Mouse (Mus musculus): Measurements from ENCODE around the gene Prkag2. TPM values are rescaled to one million over a fixed set of nuclear protein-coding genes. Genes with fewer than 3 reads are reported as not detected.

The Prkag2 gene
- total and polyA plus RNA-seq, 3 experiments: not detected

DNA sequence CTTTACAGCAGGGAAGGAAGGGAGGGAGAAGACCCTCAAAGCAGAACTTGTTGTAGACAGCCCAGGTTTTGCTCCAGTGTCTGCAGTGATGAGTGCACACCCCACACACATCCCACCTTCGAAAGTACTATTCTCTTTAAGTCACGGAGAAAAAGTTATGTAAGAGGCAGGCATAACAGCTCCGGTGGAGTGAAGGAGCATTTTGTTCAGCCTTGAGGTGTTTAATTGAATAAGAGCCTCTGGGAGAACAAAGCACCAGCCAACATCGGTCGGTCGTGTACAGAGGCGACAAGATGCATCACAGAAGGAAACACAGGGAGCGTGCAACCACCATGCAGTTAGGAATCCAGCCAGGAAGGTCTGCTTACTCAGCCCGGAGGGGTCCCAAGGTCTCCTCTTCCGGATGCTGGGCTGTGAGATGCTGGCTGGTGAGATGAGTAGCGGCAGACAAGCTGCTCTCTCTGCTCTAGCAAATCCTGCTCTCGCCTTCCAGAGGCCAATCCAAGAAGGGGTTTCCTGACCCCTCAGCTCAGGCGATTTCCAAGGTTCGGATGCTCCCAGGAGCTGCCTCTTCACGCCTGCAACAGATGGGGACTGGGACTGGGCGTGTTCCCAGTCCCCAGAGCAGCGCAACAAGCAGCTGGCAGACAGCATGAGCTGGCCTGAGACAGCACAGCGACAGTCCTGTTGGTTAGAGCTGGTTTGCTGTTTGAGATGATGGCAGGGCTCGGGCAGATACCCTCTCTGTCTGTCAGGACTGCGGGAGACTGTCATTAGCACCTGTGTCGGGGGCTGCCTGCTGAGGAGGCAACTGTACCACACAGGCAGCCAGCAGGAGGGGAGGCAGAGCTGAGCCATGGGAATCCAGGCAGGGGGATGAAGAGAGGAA lies 41.3 kb downstream of the Prkag2 start:
- Histone ChIP-seq H3K4me1 (ENCODE audit: insufficient read depth, low read depth, low read length) (no peaks in the 10 kb centered on the region), H3K27me3 (ENCODE audit: insufficient read depth, low read length) (peaks cover 13% of the 10 kb centered on the region; the same call in 1 of the 2 replicates), H3K9me3 (replicated peaks) (no peaks in the 10 kb centered on the region), H3K4me3 (ENCODE audit: low read depth, low read length) (no peak overlapping the region), H3K36me3 (replicated peaks) (no peaks in the 10 kb centered on the region)
- ATAC-seq (ENCODE audit: extremely low read depth, insufficient number of reproducible peaks, low FRiP score, poor library complexity, severe bottlenecking): no peak
- TF ChIP-seq CTCF (IDR thresholded peaks at IDR 0.05; ENCODE audit: low read depth, low read length) (no peak), GATA1 (IDR thresholded peaks at IDR 0.05; ENCODE audit: borderline replicate concordance, low read length) (no peak), POLR2AphosphoS5 (IDR thresholded peaks at IDR 0.05; ENCODE audit: insufficient replicate concordance, low read depth, low read length) (no peak)
- DNase-seq (ENCODE audit: low spot score): no peak

DNA sequence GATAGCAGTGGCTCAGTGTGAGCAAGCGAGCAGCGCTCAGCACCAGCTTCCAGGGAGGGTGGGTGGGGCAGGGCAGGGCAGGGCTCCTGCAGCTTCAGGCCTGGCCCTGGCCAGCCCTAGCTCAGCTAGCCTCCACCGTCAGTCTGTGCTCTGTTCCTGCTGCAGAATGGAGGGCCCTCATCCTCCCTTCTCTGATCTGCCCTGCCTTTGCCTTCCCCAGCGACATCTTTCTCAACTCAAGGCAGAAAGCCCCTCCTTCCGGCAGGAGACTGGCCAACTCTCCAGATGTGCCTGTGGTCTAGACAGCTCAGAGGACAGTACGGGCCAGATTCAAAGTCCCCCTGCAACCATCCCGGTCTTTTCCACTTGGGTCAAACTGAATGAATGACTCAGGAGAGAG lies 42.0 kb downstream of the Prkag2 start:
- Histone ChIP-seq H3K36me3 (replicated peaks) (no peaks in the 10 kb centered on the region), H3K27me3 (ENCODE audit: insufficient read depth, low read length) (peaks cover 11% of the 10 kb centered on the region; the same call in 1 of the 2 replicates), H3K9me3 (replicated peaks) (no peaks in the 10 kb centered on the region), H3K4me3 (ENCODE audit: low read depth, low read length) (no peak overlapping the region), H3K4me1 (ENCODE audit: insufficient read depth, low read depth, low read length) (no peaks in the 10 kb centered on the region)
- ATAC-seq (ENCODE audit: extremely low read depth, insufficient number of reproducible peaks, low FRiP score, poor library complexity, severe bottlenecking): no peak
- no peak for TF ChIP-seq CTCF (IDR thresholded peaks at IDR 0.05; ENCODE audit: low read depth, low read length)
- TF ChIP-seq TAL1 (conservative IDR thresholded peaks at IDR 0.05; ENCODE audit: low read depth, low read length): no peak
- no peak for TF ChIP-seq GATA2 (IDR thresholded peaks at IDR 0.05; ENCODE audit: borderline replicate concordance, low read depth, low read length)
- no peak for TF ChIP-seq POLR2AphosphoS5 (IDR thresholded peaks at IDR 0.05; ENCODE audit: insufficient replicate concordance, low read depth, low read length)
- TF ChIP-seq GATA1 (IDR thresholded peaks at IDR 0.05; ENCODE audit: borderline replicate concordance, low read length): no peak
- DNase-seq (ENCODE audit: low spot score): no peak

DNA sequence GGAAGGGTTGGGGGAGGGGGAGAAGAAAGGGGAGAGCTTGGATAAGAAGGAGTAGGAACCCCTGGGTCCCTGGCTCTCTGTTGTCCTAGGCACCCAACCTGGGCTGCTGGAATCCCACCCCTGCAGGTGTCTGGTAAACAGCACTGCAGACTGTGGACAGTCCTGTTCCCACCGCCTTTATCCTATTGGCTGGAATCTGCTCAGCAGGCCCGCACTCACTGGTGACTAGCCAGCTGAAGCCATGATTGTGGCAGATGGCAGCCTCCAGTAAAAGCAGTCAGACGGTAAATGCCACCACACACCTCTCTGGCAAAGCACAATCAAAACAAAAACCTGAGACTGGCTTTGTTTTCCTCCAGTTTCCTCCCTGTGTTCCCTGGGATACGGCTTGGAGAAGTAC lies 45.2 kb downstream of the Prkag2 start:
- DNase-seq (ENCODE audit: low spot score) (no peak), ATAC-seq (ENCODE audit: extremely low read depth, insufficient number of reproducible peaks, low FRiP score, poor library complexity, severe bottlenecking) (no peak)
- Histone ChIP-seq H3K9me3 (replicated peaks) (no peaks in the 10 kb centered on the region), H3K27me3 (ENCODE audit: insufficient read depth, low read length) (peaks cover 11% of the 10 kb centered on the region; the same call in 1 of the 2 replicates), H3K4me3 (ENCODE audit: low read depth, low read length) (no peak overlapping the region), H3K36me3 (replicated peaks) (no peaks in the 10 kb centered on the region), H3K4me1 (ENCODE audit: insufficient read depth, low read depth, low read length) (no peaks in the 10 kb centered on the region)
- TF ChIP-seq POLR2AphosphoS5 (IDR thresholded peaks at IDR 0.05; ENCODE audit: insufficient replicate concordance, low read depth, low read length) (no peak), TAL1 (conservative IDR thresholded peaks at IDR 0.05; ENCODE audit: low read depth, low read length) (no peak), GATA2 (IDR thresholded peaks at IDR 0.05; ENCODE audit: borderline replicate concordance, low read depth, low read length) (no peak), CTCF (IDR thresholded peaks at IDR 0.05; ENCODE audit: low read depth, low read length) (no peak), GATA1 (IDR thresholded peaks at IDR 0.05; ENCODE audit: borderline replicate concordance, low read length) (no peak)

DNA sequence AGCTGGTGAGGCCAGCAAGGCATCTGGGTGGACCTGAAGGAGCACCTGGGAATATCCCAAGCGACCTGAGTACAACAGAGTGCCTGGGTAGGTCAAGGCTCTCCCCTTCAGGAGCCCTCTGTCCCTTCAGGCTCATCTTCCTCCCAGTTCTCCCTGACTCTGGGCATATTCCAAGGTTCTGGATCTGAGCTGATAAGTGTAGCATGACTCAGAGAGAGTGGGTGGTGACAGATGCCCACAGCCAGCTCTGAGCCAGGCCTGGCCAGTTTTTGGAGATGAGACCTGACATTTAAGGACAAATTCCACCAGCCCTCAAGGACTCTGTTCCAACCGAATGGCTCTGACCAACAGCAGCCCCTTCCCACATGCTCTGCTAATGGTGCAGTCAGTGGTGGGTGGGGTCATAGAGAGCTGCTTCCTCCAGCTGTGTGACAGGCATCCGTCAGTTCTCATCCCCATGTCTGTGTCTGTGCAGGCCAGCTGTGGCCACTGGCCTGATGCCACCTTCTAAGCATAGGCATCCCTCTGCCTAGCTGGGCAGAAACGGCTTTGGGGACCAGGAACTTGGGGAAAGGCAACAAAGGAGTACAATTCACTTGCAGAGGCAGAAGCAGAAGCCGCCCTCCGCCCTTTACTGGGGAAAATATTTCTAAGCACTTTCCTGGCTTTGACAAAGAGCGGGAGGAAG lies 46.3 kb downstream of the Prkag2 start:
- no peaks in the 10 kb centered on the region for H3K36me3 ChIP-seq (replicated peaks)
- ATAC-seq (ENCODE audit: extremely low read depth, insufficient number of reproducible peaks, low FRiP score, poor library complexity, severe bottlenecking): no peak

DNA sequence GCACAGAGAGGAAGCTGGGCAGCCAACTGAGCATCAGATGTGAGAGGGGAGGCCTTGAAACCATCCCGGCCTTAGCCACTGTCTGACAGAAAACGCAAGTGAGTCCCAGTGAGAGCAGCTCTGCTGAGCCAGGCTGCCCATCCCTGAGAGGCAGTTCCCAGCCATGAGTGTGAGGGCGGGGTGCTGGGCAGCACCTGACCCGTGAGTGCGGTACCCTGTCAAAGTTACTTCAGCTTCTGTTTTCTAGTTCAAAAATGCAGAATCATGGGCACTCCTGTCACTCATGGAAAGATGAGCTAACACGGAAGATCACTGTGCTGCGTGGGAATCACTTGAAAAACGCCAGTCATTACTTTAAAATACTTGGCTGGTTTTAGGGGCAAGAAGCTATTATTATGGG lies 49.6 kb downstream of the Prkag2 start:
- Histone ChIP-seq H3K36me3 (replicated peaks) (no peaks in the 10 kb centered on the region), H3K4me1 (ENCODE audit: insufficient read depth, low read depth, low read length) (no peaks in the 10 kb centered on the region), H3K4me3 (ENCODE audit: low read depth, low read length) (no peak overlapping the region), H3K9me3 (replicated peaks) (no peaks in the 10 kb centered on the region), H3K27me3 (ENCODE audit: insufficient read depth, low read length) (peaks cover 5% of the 10 kb centered on the region; the same call in 1 of the 2 replicates)
- ATAC-seq (ENCODE audit: extremely low read depth, insufficient number of reproducible peaks, low FRiP score, poor library complexity, severe bottlenecking) (no peak), DNase-seq (ENCODE audit: low spot score) (no peak)
- TF ChIP-seq GATA2 (IDR thresholded peaks at IDR 0.05; ENCODE audit: borderline replicate concordance, low read depth, low read length) (no peak), TAL1 (conservative IDR thresholded peaks at IDR 0.05; ENCODE audit: low read depth, low read length) (no peak), GATA1 (IDR thresholded peaks at IDR 0.05; ENCODE audit: borderline replicate concordance, low read length) (no peak), POLR2AphosphoS5 (IDR thresholded peaks at IDR 0.05; ENCODE audit: insufficient replicate concordance, low read depth, low read length) (no peak), CTCF (IDR thresholded peaks at IDR 0.05; ENCODE audit: low read depth, low read length) (no peak)

More for the DNA sequence above, 46.3 kb downstream of the Prkag2 start:
- Histone ChIP-seq H3K9me3 (replicated peaks) (no peaks in the 10 kb centered on the region), H3K4me1 (ENCODE audit: insufficient read depth, low read depth, low read length) (no peaks in the 10 kb centered on the region), H3K4me3 (ENCODE audit: low read depth, low read length) (no peak overlapping the region), H3K27me3 (ENCODE audit: insufficient read depth, low read length) (peaks cover 5% of the 10 kb centered on the region; the same call in 1 of the 2 replicates)
- TF ChIP-seq GATA2 (IDR thresholded peaks at IDR 0.05; ENCODE audit: borderline replicate concordance, low read depth, low read length): no peak
- TF ChIP-seq POLR2AphosphoS5 (IDR thresholded peaks at IDR 0.05; ENCODE audit: insufficient replicate concordance, low read depth, low read length): no peak
- TF ChIP-seq CTCF (IDR thresholded peaks at IDR 0.05; ENCODE audit: low read depth, low read length): no peak
- TF ChIP-seq GATA1 (IDR thresholded peaks at IDR 0.05; ENCODE audit: borderline replicate concordance, low read length): no peak
- no peak for TF ChIP-seq TAL1 (conservative IDR thresholded peaks at IDR 0.05; ENCODE audit: low read depth, low read length)
- DNase-seq (ENCODE audit: low spot score): no peak

DNA sequence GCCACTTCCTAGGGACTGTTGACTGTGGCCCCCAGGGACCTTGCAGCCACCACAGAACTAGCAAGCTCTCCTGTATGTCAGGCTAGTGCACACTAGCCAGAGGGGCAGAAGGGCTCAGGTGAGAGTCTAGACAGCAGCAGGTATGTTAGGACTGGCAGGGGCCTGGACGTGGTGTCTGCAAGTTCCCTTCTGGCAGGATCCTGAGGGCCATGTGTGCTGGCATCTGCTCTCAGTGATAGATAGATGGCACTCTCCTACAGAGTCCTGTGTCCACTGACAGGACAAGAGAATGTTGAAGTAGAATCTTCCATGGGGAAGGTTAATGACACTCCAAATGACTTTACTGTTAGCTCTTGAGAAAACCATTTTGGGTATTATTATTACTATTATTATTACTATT lies 52.8 kb downstream of the Prkag2 start:
- DNase-seq (ENCODE audit: low spot score) (no peak), ATAC-seq (ENCODE audit: extremely low read depth, insufficient number of reproducible peaks, low FRiP score, poor library complexity, severe bottlenecking) (no peak)
- Histone ChIP-seq H3K4me3 (ENCODE audit: low read depth, low read length) (no peak overlapping the region), H3K27me3 (ENCODE audit: insufficient read depth, low read length) (0 out of 2 replicates have a peak, but pooled peaks cover 3% of the 10 kb centered on the region), H3K36me3 (replicated peaks) (no peaks in the 10 kb centered on the region), H3K9me3 (replicated peaks) (no peaks in the 10 kb centered on the region), H3K4me1 (ENCODE audit: insufficient read depth, low read depth, low read length) (no peaks in the 10 kb centered on the region)
- TF ChIP-seq POLR2AphosphoS5 (IDR thresholded peaks at IDR 0.05; ENCODE audit: insufficient replicate concordance, low read depth, low read length) (no peak), GATA2 (IDR thresholded peaks at IDR 0.05; ENCODE audit: borderline replicate concordance, low read depth, low read length) (no peak)

All from G1E (cell line).